Mouse (Mus musculus) adrenal gland, adult 10 weeks (tissue): ENCODE measurements around the gene Clpp. TPM values are rescaled to one million over a fixed set of nuclear protein-coding genes. Genes with fewer than 3 reads are reported as not detected.

ENCODE experiments used
- polyA plus RNA-seq: library from polyadenylated mRNA; stranded (reverse); fragments of 350-450 nt; fragmentation: Illumina TruSeq; extraction: RNeasy Lipid Tissue Mini Kit (QIAGEN cat#74804); gene quantifications from one replicate; pipeline ENCODE4 v1.2.3, GENCODE M21; 2014; ENCODE audit warnings: low read depth, low replicate concordance

Clpp gene
- 4.8 TPM for polyA plus RNA-seq

DNA sequence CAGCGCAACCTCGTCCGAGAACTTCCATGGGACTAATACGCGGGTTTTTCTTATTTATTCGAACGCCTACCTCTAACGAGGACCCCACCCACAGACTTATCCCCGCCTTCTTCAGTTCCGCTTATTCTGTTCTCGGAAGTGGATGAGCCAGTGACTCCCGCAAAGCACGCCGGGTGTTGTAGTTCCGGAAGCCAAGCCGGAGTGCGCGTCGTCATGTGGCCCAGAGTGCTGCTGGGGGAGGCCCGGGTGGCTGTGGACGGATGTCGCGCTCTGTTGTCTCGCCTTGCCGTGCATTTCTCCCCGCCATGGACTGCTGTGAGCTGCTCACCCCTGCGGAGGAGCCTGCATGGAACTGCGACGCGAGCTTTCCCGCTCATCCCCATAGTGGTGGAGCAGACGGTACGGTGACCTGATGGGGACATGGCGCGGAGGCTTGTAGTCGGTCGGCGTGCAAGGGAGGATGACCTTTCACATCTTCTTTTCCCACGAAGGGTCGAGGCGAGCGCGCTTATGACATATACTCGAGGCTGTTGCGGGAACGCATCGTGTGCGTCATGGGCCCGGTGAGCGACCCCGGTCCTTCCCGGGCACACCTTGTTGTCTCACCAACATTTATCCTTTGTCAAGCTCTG is at the start of gene Clpp:
Gene Clpp, plus strand, starts transcription at position 191 of the 632 bp plus-strand sequence.

DNA sequence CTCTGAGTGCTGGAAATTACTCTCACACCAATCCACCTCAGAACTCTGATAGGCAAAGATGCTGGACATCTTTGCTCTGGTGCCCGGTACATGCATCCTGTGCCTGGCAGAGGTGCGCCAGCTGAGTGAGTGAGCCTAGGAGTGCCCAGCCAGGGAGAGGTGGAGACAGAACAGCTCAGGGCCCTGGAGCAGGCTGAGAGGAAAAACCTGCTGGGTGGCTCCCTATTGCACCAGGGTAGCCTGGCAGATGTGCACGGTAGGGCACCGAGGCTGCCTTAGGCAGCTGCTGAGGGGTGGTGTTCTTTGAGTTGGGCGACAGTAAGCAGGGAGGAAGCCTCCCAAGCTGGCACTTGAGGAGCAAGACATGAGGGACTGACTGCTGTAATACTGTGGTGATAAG is 8.1 kb upstream of the Clpp start, which contains the start of gene Acer1:
Gene Acer1, minus strand, starts transcription at position 114 of the 400 bp plus-strand sequence.

DNA sequence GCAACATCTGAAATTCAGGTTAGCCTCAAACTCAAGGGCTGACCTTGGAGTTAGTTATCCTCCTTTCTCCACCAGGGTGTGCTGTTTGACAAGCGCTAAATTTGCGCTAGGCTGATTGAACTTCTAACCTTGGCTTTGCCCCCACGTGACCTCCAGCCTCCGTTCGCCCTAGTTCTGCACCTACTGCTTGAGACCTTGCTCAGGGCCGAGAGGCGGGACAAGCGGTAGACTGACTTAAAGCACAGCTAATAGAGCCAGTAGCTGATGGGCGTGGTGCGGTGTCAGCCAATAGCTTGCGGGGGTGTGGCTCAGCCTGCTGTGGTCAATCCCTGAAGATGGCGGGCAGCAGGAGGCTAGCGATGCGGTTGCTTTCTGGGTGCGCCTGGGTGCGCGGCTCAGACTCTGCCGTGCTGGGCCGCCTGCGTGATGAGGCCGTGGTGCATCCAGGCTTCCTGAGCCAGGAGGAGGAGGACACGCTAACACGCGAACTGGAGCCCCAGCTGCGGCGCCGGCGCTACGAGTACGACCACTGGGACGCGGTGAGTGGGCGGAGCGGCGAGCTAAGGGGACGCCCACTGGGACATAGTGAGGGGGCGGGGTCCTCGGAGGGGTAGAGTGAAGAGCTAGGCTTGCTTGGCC is 7.0 kb downstream of the Clpp start, which contains the start of gene Alkbh7:
Gene Alkbh7, plus strand, starts transcription at position 311 of the 639 bp plus-strand sequence.

DNA sequence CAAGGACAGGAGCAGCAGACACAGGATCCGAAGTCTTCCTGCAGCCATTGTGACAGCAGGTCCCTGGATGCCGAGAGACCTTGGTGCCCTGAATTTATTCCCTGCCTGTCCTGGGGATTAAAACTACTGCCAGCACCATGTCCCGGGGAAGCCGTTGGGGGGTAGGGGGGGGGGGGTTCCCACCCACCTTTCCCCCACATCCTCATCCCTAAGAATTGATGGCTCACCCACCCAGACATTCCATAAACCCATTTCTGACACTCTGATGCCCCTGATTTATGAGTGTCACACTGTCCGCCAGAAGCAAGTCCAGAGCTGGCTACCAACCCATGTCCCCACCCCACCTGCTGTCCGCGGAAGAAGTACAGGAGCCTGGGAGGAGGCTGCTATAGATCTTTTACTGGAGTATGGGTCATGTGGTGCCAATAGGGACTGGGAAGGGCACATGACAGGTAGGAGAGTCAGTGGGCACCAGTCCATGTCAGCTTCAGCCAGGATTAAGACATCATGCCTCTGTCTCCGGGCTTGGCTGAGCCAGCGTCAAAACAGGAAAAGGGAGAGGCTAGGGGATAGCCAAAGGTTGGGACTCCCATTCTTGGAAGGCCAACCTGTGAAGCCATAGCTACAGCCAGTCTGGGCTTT is 10.0 kb downstream of the Clpp start, which contains the start of gene Pspn:
Gene Pspn, minus strand, starts transcription at position 51 of the 642 bp plus-strand sequence.

DNA sequence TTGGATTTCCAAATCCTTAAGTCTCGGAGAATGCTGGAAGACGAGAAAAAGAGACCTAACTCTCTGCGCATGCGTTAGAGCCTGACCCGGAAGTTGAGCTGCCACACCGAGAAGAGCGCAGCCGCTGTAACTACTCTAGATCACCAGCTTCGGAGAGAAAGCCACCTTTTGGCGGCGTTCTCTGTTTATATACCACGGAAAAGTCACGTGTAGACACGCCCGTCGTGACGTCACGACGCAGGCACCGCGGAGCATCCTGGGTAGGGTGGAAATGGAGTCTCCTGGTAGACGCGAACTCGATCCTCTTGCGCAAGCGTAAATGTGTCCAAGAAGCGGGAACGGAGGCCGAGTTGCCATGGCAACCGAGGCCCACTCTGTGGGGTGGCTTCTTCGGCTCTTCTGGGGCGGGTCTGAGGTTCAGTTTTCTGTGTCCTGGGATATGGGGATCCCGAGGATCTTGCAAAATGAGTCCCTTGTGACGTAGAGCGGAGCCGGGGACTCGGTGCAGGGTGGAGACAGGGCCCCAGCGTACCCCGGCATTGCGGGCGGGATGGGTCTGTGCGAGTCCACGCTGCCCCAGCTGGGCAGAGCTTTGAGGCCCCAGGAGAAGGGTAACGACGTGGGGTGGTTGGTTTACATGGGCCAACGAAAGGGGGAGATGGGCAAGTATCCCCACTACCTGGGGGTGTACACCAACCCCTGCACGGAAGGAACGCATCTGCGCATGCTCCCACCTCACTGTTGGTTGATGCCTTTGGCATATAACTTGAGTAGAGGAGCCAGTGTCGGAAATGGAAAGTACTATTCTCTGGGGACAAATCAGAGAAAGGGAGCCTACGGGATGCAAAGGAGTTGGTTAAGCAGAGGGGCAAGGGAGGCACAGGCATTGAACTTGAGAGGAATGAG is 21.4 kb downstream of the Clpp start, which contains the start of the genes Gtf2f1 and Gm17949:
Gene Gtf2f1, minus strand, starts transcription at position 53 of the 906 bp plus-strand sequence.
Gene Gm17949, plus strand, starts transcription at position 234 of the 906 bp plus-strand sequence.

DNA sequence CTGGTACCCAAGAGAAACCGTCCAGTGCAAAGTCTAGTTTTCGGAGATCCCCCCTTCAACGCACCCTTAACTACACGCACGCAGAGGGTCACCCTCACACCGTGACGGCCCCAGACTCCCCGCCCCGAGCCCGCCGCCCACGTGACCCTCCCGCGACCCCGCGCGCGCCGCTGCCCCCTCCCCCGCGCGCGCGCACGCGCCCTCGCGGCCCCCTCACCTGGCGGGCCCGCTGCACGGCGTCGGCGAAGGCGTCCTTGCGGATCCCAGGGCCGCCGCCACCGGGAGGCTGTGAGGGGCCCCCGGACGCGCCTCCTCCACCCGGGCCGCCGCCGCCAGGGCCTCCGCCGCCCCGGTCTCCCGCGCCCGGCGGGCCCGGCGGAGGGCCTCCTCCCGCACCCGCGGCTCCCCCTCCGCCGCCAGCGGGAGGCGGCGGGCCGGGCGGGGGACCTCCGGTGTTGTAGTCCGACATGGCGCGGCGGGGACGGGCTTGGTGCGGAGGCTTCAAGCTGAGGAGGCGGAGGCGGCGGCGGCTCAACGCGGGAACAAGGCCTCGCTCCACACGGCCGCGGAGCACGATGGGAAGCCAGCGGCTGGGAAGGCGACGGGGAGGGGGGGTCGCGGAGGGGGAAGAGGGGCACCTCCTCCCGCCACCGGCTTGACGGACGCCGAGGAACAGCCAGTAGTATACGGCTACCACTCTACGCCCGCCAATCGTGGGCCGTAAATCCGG is 41.0 kb downstream of the Clpp start, which contains the start of gene Khsrp:
Gene Khsrp, minus strand, starts transcription at position 592 of the 730 bp plus-strand sequence.

DNA sequence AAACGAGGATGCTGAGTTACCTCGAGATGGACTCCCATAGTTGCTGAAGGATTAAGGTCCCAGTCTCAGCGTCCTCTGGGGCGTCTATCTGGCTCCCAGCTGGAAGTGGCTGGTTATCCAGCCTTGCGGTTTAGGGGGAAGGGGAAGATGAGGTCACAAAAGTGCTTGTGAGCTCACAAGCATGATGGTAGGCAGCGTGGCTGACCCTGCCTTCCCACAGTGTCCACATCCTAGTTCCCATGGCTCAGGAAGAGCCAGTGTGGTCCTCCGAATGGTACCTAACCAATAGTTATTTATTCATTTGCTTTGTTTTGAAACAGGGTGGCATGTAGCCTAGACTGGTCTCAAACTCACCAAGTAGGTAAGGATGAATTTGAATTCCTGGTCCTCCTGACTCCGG is 51.4 kb downstream of the Clpp start, which contains the start of gene Slc25a41:
Gene Slc25a41, minus strand, starts transcription at position 101 of the 400 bp plus-strand sequence.

Other genes starting within 250 kb of the Clpp start
- gene Nrtn, start 232.8 kb upstream of the Clpp start, polyA plus RNA-seq = not detected
- 1.4 TPM for gene Dus3l, start 225.5 kb upstream of the Clpp start, polyA plus RNA-seq
- gene Prr22, start 220.1 kb upstream of the Clpp start, polyA plus RNA-seq = not detected
- 0.41 TPM for gene Rfx2, start 159.3 kb upstream of the Clpp start, polyA plus RNA-seq
- gene Acsbg2, start 115.9 kb upstream of the Clpp start, polyA plus RNA-seq = not detected
- gene 1700061G19Rik, start 114.8 kb upstream of the Clpp start, polyA plus RNA-seq = not detected
- gene Mllt1, start 54.9 kb upstream of the Clpp start, polyA plus RNA-seq = 0.99 TPM
- gene Acer1, start 8.2 kb upstream of the Clpp start, polyA plus RNA-seq = not detected
- 2.6 TPM for gene Alkbh7, start 7.0 kb downstream of the Clpp start, polyA plus RNA-seq
- not detected for gene Pspn, start 9.7 kb downstream of the Clpp start, polyA plus RNA-seq
- gene Gtf2f1, start 21.0 kb downstream of the Clpp start, polyA plus RNA-seq = 4.7 TPM
- not detected for gene Gm17949, start 21.2 kb downstream of the Clpp start, polyA plus RNA-seq
- gene Khsrp, start 41.2 kb downstream of the Clpp start, polyA plus RNA-seq = 10.8 TPM
- not detected for gene Slc25a41, start 51.3 kb downstream of the Clpp start, polyA plus RNA-seq
- not detected for gene Crb3, start 68.8 kb downstream of the Clpp start, polyA plus RNA-seq
- 18.0 TPM for gene Slc25a23, start 69.6 kb downstream of the Clpp start, polyA plus RNA-seq
- gene Dennd1c, start 88.2 kb downstream of the Clpp start, polyA plus RNA-seq = 0.29 TPM
- gene Tubb4a, start 97.5 kb downstream of the Clpp start, polyA plus RNA-seq = 0.41 TPM
- not detected for gene Tnfsf9, start 115.0 kb downstream of the Clpp start, polyA plus RNA-seq
- gene Cd70, start 159.5 kb downstream of the Clpp start, polyA plus RNA-seq = not detected
- not detected for gene Tnfsf14, start 203.9 kb downstream of the Clpp start, polyA plus RNA-seq
- gene C3, start 237.8 kb downstream of the Clpp start, polyA plus RNA-seq = 472 TPM